Mouse (Mus musculus): ENCODE results near the gene Dynlrb2. TPM values are rescaled to one million over a fixed set of nuclear protein-coding genes. Genes with fewer than 3 reads are reported as not detected.

Dynlrb2 gene
- total RNA-seq (2018; cell fraction: chromatin; rRNA removed), result not detected
- total RNA-seq (2018; cell fraction: cytosol; rRNA removed), result not detected
- total RNA-seq (2018; cell fraction: nucleus; rRNA removed), result not detected
- not detected in 3 replicates for polyA plus RNA-seq (2018)

DNA sequence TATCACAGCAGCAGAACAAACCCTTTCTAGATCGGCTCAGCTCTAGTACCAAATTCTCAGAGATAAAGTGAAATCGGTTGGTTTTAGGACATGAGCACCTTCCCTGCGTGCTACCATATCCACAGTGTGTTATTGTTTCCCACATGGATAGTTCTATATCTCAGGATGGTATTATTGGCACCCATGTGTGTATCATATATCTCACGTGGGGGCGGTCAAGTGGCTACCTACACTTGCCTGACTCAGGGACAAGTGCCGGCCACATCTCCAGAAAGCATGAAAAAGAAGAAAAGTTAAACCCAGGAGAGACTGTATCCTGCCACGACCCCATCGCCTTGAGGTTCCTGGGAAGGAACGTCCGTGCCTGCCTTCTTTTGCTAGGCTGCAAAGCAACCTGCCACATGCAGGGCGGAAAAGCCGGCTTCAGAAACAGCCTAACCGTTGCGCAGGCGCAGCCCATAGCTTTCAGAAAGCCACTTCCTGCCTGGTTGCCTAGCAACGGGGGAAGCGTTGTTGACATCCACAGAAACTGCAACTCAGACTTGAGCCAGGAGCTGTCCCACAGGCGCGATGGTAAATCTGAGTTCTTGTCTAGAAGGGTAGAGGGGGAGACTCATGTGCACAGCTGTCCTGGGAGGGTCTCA lies at the start of gene Dynlrb2:
Gene Dynlrb2 (plus strand): TSS at position 498 of the 644 bp plus-strand sequence.
- Histone ChIP-seq H3K36me3 (ENCODE audit: inconsistent target) (no peaks in the 10 kb centered on the region), H3K4me3 (ENCODE audit: inconsistent target) (peak within 1 kb of the TSS; percentile 18; the same call in 1 of the 2 replicates), H3K27ac (no peak within 1 kb of the TSS), H3K79me2 (ENCODE audit: inconsistent target) (no peaks in the 10 kb centered on the region)
- 3% methylated on average over 19 of the region's 19 CpGs for WGBS (ENCODE audit: missing documents)

DNA sequence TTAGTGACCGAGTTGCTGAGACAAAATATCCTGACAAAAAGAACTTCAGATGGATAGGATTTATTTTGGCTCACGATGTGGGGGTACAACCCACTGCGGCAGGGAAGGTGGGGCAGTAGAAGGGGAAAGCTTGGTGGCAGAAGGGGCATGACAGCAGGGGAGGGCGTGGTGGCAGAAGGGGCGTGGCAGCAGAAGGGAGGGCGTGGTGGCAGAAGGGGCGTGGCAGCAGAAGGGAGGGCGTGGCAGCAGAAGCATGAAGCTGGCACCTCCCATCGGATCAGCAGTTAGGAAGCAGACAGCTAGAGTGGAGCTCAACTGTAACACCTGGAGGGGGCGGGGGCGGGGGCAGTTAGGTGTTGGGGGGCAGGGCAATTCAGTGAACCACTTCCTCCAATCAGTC lies 46.2 kb upstream of the Dynlrb2 start:
- H3K79me2 ChIP-seq (ENCODE audit: inconsistent target), result no peaks in the 10 kb centered on the region
- H3K36me3 ChIP-seq (ENCODE audit: inconsistent target), result no peaks in the 10 kb centered on the region
- 84% methylated on average over 11 of the region's 11 CpGs for WGBS (ENCODE audit: missing documents)
- H3K4me3 ChIP-seq (ENCODE audit: inconsistent target), result no peak overlapping the region
- no peak overlapping the region for H3K27ac ChIP-seq

DNA sequence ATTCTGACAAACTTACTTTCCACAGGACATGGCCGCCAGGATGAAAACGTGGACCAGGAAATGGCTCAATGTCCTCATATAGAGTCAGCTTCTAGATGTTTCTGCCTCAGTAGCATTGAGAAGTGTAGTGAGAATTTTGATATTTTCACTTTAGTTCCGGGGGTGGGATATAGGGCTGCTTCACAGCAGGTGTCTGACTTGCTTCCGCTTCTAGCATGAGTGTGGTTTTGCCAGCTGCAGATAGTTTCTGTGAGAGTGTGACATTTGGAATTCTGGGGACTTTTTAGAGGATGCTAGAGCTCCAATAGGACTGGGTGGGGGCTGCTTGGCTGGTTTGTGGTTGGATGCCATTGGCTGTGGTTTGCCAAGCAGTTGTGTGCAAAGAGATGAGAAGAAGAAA lies 43.3 kb upstream of the Dynlrb2 start:
- Histone ChIP-seq H3K36me3 (ENCODE audit: inconsistent target) (no peaks in the 10 kb centered on the region), H3K4me3 (ENCODE audit: inconsistent target) (no peak overlapping the region), H3K27ac (no peak overlapping the region), H3K79me2 (ENCODE audit: inconsistent target) (no peaks in the 10 kb centered on the region)
- 79% methylated on average over 4 of the region's 4 CpGs for WGBS (ENCODE audit: missing documents)

DNA sequence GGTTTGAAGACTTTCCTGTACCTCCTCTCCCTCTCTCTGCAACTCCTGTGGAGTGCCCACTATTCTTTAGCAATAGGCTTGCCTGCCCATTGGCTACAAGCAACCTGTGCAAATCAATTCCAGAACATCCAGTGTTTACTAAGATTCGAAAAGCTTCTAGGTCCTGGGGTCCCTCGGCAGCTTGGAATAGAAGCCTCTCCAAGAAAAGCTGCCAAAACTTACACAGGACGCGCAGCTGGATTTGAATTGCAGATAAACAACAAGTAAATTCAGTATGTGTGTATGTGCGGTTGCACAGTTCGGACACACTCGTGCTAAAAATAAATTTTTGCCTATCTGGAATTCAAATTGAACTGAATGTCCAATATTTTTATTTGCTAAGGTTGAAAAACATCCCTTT lies 38.2 kb upstream of the Dynlrb2 start:
- H3K79me2 ChIP-seq (ENCODE audit: inconsistent target), result no peaks in the 10 kb centered on the region
- H3K36me3 ChIP-seq (ENCODE audit: inconsistent target), result no peaks in the 10 kb centered on the region
- 93% methylated on average over 7 of the region's 7 CpGs for WGBS (ENCODE audit: missing documents)
- no peak overlapping the region for H3K4me3 ChIP-seq (ENCODE audit: inconsistent target)
- no peak overlapping the region for H3K27ac ChIP-seq

DNA sequence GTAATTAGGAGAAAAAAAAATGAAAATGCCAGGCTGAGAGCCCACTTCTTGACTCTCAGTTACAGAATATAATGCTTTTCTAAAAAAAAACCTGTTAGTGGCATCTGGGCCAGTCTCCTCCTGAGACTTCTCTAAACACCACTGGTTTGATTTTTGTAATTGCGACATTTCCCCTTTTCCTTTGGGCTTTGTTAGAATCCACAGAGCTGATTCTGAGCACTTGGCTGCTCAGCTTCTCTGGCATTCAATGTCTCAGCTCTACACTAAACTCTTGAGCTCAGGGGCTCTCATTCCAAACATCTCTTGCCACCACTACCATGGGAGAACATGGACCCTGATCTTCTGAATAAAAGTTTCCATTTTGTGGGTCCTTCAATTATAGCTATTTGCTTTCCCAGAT lies 37.7 kb upstream of the Dynlrb2 start:
- H3K79me2 ChIP-seq (ENCODE audit: inconsistent target), result no peaks in the 10 kb centered on the region
- no peak overlapping the region for H3K27ac ChIP-seq
- H3K4me3 ChIP-seq (ENCODE audit: inconsistent target), result no peak overlapping the region
- WGBS (ENCODE audit: missing documents), result 8% methylated on average over 1 of the region's 1 CpGs
- H3K36me3 ChIP-seq (ENCODE audit: inconsistent target), result no peaks in the 10 kb centered on the region

DNA sequence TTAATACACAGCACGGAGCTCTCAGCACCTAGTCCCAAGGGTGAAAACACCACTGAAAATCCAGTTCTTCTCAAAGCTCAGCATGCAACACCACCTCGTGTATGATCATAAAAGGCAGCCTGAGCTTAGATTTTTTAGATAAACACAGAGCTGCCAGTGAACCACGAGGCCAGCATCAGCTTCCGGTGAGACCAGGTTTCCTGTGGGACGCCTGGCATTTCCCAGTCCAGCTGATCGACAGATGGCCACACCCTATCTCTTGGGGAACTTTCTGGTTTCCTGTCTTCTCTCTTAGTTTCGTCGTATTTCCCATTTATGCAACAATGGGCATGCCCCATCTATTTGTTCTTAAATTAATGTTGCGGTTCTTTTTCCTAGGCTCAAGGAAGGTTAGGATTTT lies 26.8 kb upstream of the Dynlrb2 start:
- Histone ChIP-seq H3K36me3 (ENCODE audit: inconsistent target) (no peaks in the 10 kb centered on the region), H3K27ac (0 out of 2 replicates have a peak overlapping the region, but pooled peaks have one; percentile 4), H3K4me3 (ENCODE audit: inconsistent target) (no peak overlapping the region), H3K79me2 (ENCODE audit: inconsistent target) (no peaks in the 10 kb centered on the region)
- WGBS (ENCODE audit: missing documents), result 2% methylated on average over 9 of the region's 9 CpGs

DNA sequence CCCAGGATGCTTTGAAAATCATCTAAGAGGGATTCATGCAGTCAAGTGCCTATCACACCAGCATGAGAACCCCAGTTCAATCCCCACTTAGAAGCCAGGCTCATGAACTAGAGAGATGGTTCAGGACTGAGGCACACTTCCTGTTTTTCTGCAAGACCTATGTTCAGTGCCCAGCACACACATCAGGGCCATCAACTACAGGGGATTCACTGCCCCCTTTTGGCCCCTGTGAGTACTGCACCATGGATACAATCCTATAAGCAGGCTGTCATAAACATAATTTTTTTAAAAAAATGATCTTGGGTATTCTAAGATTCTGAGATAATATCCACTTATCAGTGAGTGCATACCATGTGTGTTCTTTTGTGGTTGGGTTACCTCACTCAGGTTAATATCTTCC lies 26.1 kb upstream of the Dynlrb2 start:
- no peak overlapping the region for H3K4me3 ChIP-seq (ENCODE audit: inconsistent target)

DNA sequence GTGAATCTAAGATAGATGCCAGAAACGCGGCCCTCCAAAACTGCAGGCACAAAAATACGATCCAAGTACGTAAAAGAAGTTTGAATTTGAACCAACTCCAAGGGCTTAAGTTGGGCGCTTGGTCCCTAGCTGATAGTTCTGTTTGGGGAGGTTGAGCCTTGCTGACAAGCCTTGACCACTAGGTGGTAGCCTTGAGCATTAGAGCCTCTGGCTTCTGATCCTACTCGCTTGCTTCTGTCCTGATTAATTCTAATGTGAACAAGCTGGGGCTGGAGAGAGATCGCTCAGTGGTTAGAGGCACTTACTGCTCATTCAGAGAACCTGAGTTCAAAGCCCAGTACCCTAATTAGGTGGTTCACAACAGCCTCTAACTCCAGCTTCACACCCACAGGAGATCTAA lies 23.9 kb upstream of the Dynlrb2 start:
- no peak overlapping the region for H3K27ac ChIP-seq
- WGBS (ENCODE audit: missing documents), result 22% methylated on average over 7 of the region's 7 CpGs
- H3K4me3 ChIP-seq (ENCODE audit: inconsistent target), result no peak overlapping the region
- no peaks in the 10 kb centered on the region for H3K36me3 ChIP-seq (ENCODE audit: inconsistent target)
- H3K79me2 ChIP-seq (ENCODE audit: inconsistent target), result no peaks in the 10 kb centered on the region

More for the DNA sequence above, 26.1 kb upstream of the Dynlrb2 start:
- Histone ChIP-seq H3K36me3 (ENCODE audit: inconsistent target) (no peaks in the 10 kb centered on the region), H3K79me2 (ENCODE audit: inconsistent target) (no peaks in the 10 kb centered on the region), H3K27ac (no peak overlapping the region)

DNA sequence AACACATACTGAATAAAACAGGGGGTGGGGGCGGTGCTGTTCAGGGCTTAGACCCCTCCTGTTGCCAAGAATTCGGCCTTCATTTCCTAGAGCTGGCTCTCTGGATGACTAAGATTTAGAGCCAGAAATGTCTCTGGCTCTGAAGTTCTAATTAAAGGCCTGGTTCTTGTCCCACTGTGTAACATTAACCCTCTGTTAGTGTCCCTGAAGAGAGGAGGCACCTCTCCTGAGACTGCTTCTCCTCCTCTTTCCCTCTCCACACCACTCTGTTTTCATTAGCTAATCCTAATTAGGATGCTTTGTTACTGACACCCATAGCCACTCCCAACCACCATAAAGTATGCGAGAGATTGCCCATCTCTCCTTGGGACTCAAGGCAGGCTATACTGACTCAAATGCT lies 22.0 kb upstream of the Dynlrb2 start:
- Histone ChIP-seq H3K27ac (no peak overlapping the region), H3K4me3 (ENCODE audit: inconsistent target) (no peak overlapping the region), H3K36me3 (ENCODE audit: inconsistent target) (no peaks in the 10 kb centered on the region), H3K79me2 (ENCODE audit: inconsistent target) (no peaks in the 10 kb centered on the region)
- 83% methylated on average over 3 of the region's 3 CpGs for WGBS (ENCODE audit: missing documents)

DNA sequence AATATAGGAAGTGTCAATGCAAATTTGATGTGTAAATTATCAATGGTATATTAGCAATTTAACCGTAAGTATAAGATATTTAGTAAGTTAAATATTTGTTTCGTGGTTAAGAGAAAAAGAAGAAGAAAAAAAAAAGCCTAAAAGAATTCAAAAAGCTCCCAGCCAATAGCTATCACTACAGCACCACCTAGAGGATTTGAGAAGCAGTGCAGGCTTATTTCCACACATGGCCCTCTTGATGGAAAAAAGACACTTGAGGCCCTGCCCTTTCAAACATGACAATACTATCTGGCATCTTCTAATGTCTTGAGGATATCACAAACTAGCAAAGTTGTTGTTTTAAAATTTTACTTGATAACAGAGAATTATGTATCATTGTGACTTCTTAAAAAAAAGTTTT lies 20.7 kb upstream of the Dynlrb2 start:
- Histone ChIP-seq H3K79me2 (ENCODE audit: inconsistent target) (no peaks in the 10 kb centered on the region), H3K27ac (no peak overlapping the region), H3K4me3 (ENCODE audit: inconsistent target) (no peak overlapping the region), H3K36me3 (ENCODE audit: inconsistent target) (no peaks in the 10 kb centered on the region)
- WGBS (ENCODE audit: missing documents), result 15% methylated on average over 2 of the region's 2 CpGs

DNA sequence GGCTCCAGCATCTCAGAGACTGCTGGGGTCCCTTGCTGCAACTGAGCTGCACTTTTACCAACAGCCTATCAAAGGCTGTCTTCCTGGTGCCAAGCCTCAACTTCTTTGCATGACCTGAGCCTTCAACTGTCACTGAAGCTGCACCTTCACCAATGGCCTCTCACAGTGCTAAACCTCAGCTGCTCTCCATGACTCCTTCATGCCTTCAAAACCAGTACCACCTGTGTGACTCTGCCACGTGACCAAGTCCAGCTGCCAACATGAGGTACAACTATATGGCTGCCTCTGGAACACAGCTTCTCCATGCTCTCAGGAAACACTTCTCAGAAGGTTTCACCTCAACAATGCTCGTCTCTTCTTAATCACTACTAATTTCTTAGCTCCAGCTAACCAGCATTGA lies 16.2 kb upstream of the Dynlrb2 start:
- H3K4me3 ChIP-seq (ENCODE audit: inconsistent target), result no peak overlapping the region
- H3K79me2 ChIP-seq (ENCODE audit: inconsistent target), result no peaks in the 10 kb centered on the region
- no peaks in the 10 kb centered on the region for H3K36me3 ChIP-seq (ENCODE audit: inconsistent target)
- WGBS (ENCODE audit: missing documents), result 90% methylated on average over 2 of the region's 2 CpGs
- H3K27ac ChIP-seq, result no peak overlapping the region

DNA sequence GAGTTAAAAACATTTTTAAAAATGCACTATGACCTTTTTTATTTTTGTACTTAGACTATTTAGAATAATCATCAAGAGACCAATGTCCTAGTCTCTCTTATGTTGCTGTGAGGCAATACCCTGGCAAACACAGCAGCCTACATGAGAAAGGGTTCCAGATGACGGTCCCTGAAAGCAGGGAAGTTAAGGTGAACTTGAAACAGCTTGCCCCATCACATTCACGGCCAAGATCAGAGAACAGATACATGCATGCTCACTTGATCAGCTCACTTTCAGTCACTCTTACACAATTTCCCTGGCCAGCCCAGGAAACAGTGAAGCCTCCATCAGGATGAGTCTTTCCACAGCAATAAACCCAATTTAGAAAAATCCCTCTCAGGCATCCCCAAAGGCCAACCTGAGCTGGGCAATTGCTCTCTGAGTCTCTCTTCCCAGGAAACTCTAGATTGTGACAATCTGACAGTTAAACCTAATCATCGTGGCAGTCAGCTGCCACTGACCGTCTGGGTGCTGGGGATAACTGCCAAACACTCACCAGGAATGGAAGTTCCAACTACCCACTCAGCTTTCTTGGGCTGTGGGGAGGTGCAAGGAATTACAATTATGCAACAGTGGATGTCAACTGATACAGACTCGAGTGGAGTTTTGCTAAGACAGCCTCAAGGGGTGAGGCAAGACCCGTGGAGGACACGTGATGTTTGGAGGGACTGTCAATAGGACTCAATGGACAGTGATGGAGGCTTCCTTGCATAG lies 4.5 kb upstream of the Dynlrb2 start:
- H3K27ac ChIP-seq, result no peak overlapping the region
- no peaks in the 10 kb centered on the region for H3K36me3 ChIP-seq (ENCODE audit: inconsistent target)
- H3K79me2 ChIP-seq (ENCODE audit: inconsistent target), result no peaks in the 10 kb centered on the region
- WGBS (ENCODE audit: missing documents), result 83% methylated on average over 7 of the region's 7 CpGs
- no peak overlapping the region for H3K4me3 ChIP-seq (ENCODE audit: inconsistent target)

DNA sequence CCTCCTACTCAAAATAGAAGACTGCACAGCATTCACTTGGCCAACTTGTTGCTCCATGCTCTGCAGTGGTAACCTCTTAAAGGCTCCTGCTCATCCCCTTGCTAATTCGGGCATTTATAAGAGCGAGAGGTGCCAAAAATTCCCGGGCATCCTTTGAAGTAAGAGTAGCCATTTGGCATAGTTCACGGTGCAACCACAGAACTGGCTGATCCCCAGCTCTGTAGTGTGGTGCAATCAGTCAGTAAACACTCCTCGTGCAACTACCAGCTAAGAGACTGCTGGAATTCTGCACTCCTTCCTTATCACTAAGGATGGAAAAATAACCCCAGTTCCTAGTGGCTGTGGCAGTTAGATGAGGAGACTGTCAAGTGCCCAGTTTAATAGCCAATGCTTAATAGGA lies 3.9 kb downstream of the Dynlrb2 start:
- Histone ChIP-seq H3K79me2 (ENCODE audit: inconsistent target) (no peaks in the 10 kb centered on the region), H3K4me3 (ENCODE audit: inconsistent target) (no peak overlapping the region), H3K27ac (no peak overlapping the region), H3K36me3 (ENCODE audit: inconsistent target) (no peaks in the 10 kb centered on the region)
- 73% methylated on average over 5 of the region's 5 CpGs for WGBS (ENCODE audit: missing documents)

DNA sequence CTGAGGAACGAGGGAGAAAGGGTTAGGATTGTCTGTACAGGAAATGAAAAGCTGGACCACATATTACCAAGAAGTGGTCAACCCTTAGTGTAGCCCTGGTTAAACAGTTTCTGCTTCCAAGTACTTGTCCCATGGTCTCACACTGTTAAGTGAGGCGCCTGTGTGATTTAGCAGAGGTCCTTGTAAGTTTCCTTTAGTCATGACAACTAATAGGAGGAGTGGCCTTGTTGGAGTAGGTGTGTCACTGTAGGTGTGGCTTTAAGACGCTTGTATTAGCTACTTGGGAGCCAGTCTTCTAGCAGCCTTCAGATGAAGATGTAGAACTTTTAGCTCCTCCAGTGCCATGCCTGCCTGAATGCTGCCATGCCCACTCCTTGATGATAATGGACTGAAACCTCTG lies 4.5 kb downstream of the Dynlrb2 start:
- H3K79me2 ChIP-seq (ENCODE audit: inconsistent target), result no peaks in the 10 kb centered on the region
- WGBS (ENCODE audit: missing documents), result 73% methylated on average over 3 of the region's 3 CpGs
- H3K36me3 ChIP-seq (ENCODE audit: inconsistent target), result no peaks in the 10 kb centered on the region
- no peak overlapping the region for H3K27ac ChIP-seq
- no peak overlapping the region for H3K4me3 ChIP-seq (ENCODE audit: inconsistent target)

DNA sequence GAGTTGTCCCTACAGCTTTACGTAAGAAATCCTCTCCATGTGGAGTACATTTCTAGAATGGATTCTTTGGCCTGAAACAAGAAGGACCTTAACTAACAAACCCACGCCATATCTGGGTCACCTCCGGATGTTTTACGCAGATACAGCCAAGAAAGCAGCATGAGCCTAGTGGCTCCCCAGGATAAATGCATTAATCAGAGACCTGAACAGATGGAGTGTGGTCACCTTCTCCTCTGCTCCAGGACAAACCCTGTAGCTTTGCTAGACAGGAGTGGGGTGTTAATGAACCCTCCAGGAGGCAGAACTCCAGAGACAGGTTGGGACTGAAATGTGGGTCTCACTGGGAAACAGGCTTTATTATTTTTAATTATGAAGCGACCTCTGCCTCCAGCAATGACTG lies 14.9 kb downstream of the Dynlrb2 start:
- Histone ChIP-seq H3K4me3 (ENCODE audit: inconsistent target) (no peak overlapping the region), H3K27ac (no peak overlapping the region), H3K79me2 (ENCODE audit: inconsistent target) (no peaks in the 10 kb centered on the region), H3K36me3 (ENCODE audit: inconsistent target) (no peaks in the 10 kb centered on the region)
- WGBS (ENCODE audit: missing documents), result 88% methylated on average over 5 of the region's 5 CpGs
